Mouse (Mus musculus): ENCODE results near the gene Pcdh11x. TPM values are rescaled to one million over a fixed set of nuclear protein-coding genes. Genes with fewer than 3 reads are reported as not detected.
A peak's percentile ranks its signal among the peaks of the same experiment; 100 is the strongest.
"Not testable (repeated sequence)": the region's sequence is repeated elsewhere in the genome, so short reads cannot be mapped to it uniquely, and the experiment has no call there.

The Pcdh11x gene
- 7.9 and 11.0 TPM in 2 replicates for polyA plus RNA-seq (2015; fragmentation: Nextera tagmentation; extraction: Ambion mirVana)

DNA sequence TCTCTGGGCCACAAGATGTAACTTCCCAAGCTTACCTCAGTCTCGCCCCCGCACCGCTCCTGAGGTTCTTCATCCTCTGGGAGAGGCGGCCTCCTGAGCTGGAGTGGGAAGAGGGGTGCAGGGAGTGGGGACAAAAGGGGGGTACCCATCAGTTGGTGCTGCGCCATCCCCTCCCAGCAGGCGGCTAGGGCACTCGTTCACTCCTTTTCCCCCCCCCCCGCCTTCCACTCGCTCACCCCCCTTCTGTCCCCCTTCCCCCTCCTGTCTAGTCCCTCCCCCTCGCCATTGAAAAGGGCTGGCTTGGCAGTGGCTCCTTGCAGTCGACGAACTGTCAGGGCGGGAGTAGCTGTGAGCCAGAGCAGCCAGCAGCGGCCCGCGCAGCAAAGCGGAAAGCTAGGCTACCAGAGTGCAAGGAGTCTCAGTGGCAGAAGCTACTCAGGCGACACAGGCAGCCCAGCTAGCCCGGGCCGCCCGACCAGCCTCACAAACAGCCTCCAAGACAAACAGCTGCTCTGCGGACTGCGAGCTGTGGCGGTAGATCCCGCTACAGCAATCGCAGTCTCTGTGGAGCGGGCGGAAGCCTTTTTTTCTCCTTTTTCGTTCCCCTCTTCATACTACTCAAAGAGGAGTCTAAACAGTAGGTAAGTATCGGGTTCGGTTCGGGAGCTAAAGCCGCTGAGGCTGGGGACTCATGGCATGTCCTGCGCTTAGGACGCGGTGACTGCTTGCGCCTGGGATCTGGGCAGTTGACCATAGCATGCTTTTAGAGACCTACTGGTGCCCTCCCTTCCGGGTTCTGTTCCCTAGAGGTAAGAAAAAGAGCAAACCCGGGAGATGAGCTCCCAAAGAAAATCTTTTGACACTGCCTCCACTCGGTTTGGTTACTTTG lies at the start of gene Pcdh11x:
Pcdh11x (plus strand) TSS at position 249 of the 889 bp plus-strand sequence.
- Histone ChIP-seq H3K9me3 (no peaks in the 10 kb centered on the region), H3K9ac (peak within 1 kb of the TSS; percentile 20; the same call in 1 of the 2 replicates), H3K27me3 (no peaks in the 10 kb centered on the region), H3K4me3 (peak within 1 kb of the TSS; percentile 49), H3K27ac (peak within 1 kb of the TSS; percentile 71), H3K4me1 (no peaks in the 10 kb centered on the region), H3K36me3 (no peaks in the 10 kb centered on the region), H3K4me2 (peak within 1 kb of the TSS; percentile 67)
- peak; percentile 79 for ATAC-seq (ENCODE audit: insufficient number of reproducible peaks, low FRiP score, low TSS enrichment, low read depth)
- WGBS, result 12% methylated on average over 34 of the region's 40 CpGs

DNA sequence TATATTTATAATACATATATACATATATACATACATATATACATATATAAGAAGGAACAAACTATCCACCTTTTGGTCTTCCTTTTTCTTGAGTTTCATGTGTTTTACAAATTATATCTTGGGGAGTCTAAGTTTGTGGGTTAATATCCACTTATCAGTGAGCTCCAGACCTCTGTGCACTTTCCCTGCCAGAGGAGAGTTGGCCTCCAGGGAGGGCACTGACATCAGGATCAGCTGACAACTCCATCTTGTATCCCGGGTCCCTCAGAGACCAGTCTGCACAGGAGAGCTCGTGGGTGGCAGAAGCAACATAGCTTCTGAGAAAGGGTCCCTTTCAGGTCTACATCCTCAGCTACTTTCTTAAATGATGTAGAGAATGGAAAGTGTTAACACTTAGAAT lies 30.0 kb upstream of the Pcdh11x start:
- no peak for ATAC-seq (ENCODE audit: insufficient number of reproducible peaks, low FRiP score, low TSS enrichment, low read depth)
- Histone ChIP-seq H3K4me2 (no peak overlapping the region), H3K27me3 (no peaks in the 10 kb centered on the region), H3K9me3 (no peaks in the 10 kb centered on the region), H3K27ac (no peak overlapping the region), H3K9ac (no peak overlapping the region), H3K4me1 (no peaks in the 10 kb centered on the region), H3K4me3 (no peak overlapping the region), H3K36me3 (no peaks in the 10 kb centered on the region)
- WGBS, result 72% methylated on average over 2 of the region's 2 CpGs

DNA sequence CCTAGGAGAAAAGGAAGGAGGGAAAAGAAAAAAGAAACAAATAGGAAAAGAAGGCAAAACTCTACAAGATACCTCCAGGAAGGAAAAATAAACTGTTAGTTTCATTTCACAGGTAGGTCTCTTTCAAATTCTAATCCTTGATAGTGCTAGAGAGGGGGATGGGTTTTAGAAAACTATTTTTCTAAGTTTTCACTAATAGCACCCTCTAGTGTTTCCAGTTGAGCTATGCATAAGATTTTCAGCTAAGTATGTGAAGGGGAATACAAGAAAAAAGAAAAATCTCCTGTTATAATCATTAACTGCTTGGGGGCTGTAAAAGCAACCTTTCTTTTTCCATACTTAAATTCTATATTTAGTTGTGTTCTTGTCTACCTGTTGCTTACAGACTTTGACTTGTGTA lies 4.5 kb upstream of the Pcdh11x start:
- no peak overlapping the region for H3K4me2 ChIP-seq
- no peak overlapping the region for H3K27ac ChIP-seq
- ATAC-seq (ENCODE audit: insufficient number of reproducible peaks, low FRiP score, low TSS enrichment, low read depth), result no peak
- no peaks in the 10 kb centered on the region for H3K36me3 ChIP-seq
- H3K9me3 ChIP-seq, result no peaks in the 10 kb centered on the region
- H3K4me3 ChIP-seq, result no peak overlapping the region
- no peaks in the 10 kb centered on the region for H3K4me1 ChIP-seq
- H3K27me3 ChIP-seq, result no peaks in the 10 kb centered on the region
- no peak overlapping the region for H3K9ac ChIP-seq

- H3K9ac ChIP-seq, result no peak overlapping the region
- ATAC-seq (ENCODE audit: insufficient number of reproducible peaks, low FRiP score, low TSS enrichment, low read depth), result no peak
- WGBS, result 7% methylated on average over 1 of the region's 1 CpGs
- H3K27me3 ChIP-seq, result no peaks in the 10 kb centered on the region
- no peak overlapping the region for H3K27ac ChIP-seq
- no peak overlapping the region for H3K4me2 ChIP-seq
- no peak overlapping the region for H3K4me3 ChIP-seq
- no peaks in the 10 kb centered on the region for H3K9me3 ChIP-seq
- H3K4me1 ChIP-seq, result no peaks in the 10 kb centered on the region
- H3K36me3 ChIP-seq, result no peaks in the 10 kb centered on the region
These were observed 2.6 kb upstream of the Pcdh11x start for GRCm38 (mm10) chrX:120287502-120287901.

GRCm38 (mm10) chrX:120290900-120291280 lies 831 bp downstream of the Pcdh11x start:
- H3K9me3 ChIP-seq, result no peaks in the 10 kb centered on the region
- H3K27ac ChIP-seq, result no peak overlapping the region
- peak overlapping the region; percentile 49 for H3K4me3 ChIP-seq
- no peak overlapping the region; the same call in 1 of the 2 replicates for H3K9ac ChIP-seq
- peak overlapping the region; percentile 67 for H3K4me2 ChIP-seq
- no peaks in the 10 kb centered on the region for H3K36me3 ChIP-seq
- H3K27me3 ChIP-seq, result no peaks in the 10 kb centered on the region
- WGBS, result 14% methylated on average over 18 of the region's 18 CpGs
- H3K4me1 ChIP-seq, result no peaks in the 10 kb centered on the region
- ATAC-seq (ENCODE audit: insufficient number of reproducible peaks, low FRiP score, low TSS enrichment, low read depth), result no peak

DNA sequence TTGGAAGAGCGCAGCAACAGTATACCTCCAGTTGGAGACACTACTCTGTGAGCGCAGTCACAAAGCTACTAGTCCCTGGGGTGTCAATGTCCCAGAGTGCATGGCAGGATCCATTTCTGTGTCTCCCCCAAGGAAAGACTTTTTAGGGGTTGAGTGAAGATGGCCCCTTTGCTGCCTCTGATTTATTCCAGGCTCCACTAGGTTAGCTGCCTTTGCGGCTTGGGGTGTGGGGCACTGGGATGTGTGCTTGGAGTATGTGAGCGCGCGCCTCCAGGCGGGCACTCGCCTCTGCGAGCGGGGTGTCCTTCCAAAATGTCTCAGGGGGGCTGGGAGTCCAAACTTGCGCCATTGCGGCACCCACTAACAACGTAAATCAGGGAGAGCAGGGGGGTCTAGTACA lies 1.6 kb downstream of the Pcdh11x start:
- ATAC-seq (ENCODE audit: insufficient number of reproducible peaks, low FRiP score, low TSS enrichment, low read depth), result no peak
- no peaks in the 10 kb centered on the region for H3K27me3 ChIP-seq
- peak overlapping the region; percentile 49 for H3K4me3 ChIP-seq
- 20% methylated on average over 13 of the region's 13 CpGs for WGBS
- no peaks in the 10 kb centered on the region for H3K4me1 ChIP-seq
- no peaks in the 10 kb centered on the region for H3K9me3 ChIP-seq
- no peak overlapping the region for H3K9ac ChIP-seq
- H3K36me3 ChIP-seq, result no peaks in the 10 kb centered on the region
- H3K27ac ChIP-seq, result no peak overlapping the region
- peak overlapping the region; percentile 67 for H3K4me2 ChIP-seq

- Histone ChIP-seq H3K27ac (0 out of 2 replicates have a peak overlapping the region, but pooled peaks have one; percentile 47), H3K9ac (peak overlapping the region; percentile 20; the same call in 1 of the 2 replicates), H3K4me3 (peak overlapping the region; percentile 49), H3K4me1 (no peaks in the 10 kb centered on the region), H3K4me2 (peak overlapping the region; percentile 67), H3K27me3 (no peaks in the 10 kb centered on the region), H3K36me3 (no peaks in the 10 kb centered on the region), H3K9me3 (no peaks in the 10 kb centered on the region)
- WGBS, result 10% methylated on average over 38 of the region's 46 CpGs
- peak; percentile 55; the same call in 1 of the 2 replicates for ATAC-seq (ENCODE audit: insufficient number of reproducible peaks, low FRiP score, low TSS enrichment, low read depth)
These were observed 3.0 kb downstream of the Pcdh11x start for GRCm38 (mm10) chrX:120292832-120293750.

DNA sequence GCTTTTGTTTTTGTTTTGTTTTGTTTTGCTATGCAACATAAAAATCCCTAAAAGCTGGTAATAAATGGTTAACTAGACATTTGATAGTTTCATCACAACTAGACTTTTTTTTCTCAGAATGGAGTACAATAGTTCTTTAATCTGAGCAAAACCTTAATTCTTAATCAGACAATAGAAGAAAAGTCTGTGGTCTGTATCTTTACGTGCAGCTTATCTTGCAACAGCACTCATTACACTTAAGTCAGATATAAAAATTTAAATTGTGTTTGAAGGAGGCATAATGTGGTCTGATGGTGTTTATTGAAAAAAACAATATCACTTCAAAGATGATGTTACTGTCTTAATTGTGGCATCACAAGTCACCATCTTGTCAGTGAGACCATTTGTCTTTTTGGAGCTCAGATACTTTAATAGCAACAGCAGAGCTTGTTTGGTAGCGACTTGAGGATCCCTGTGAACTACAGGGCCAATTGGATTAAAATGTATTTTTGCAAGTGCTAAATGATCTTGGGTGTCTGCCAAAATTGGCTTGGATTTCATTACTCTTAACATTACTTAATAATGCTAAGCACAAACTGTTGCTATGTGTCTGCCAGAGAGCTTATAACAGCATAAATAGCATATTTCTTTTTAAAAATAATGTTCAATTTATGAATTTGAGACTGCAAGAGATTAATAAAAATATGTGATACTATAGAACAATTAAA lies 11.6 kb downstream of the Pcdh11x start:
- Histone ChIP-seq H3K9me3 (no peaks in the 10 kb centered on the region), H3K9ac (no peak overlapping the region)
- no peak for ATAC-seq (ENCODE audit: insufficient number of reproducible peaks, low FRiP score, low TSS enrichment, low read depth)

GRCm38 (mm10) chrX:120312995-120313394 lies 22.9 kb downstream of the Pcdh11x start, which contains the start of gene H2afb3:
Gene H2afb3, minus strand, starts transcription at chrX:120313095.
- WGBS, result 87% methylated on average over 9 of the region's 10 CpGs
- 0 out of 2 replicates have a peak, but pooled peaks have one; percentile 24 for ATAC-seq (ENCODE audit: insufficient number of reproducible peaks, low FRiP score, low TSS enrichment, low read depth)

More for the DNA sequence above, 11.6 kb downstream of the Pcdh11x start:
- H3K27ac ChIP-seq, result no peak overlapping the region
- no peak overlapping the region for H3K4me3 ChIP-seq
- no peaks in the 10 kb centered on the region for H3K27me3 ChIP-seq
- H3K4me2 ChIP-seq, result no peak overlapping the region
- H3K36me3 ChIP-seq, result no peaks in the 10 kb centered on the region
- no peaks in the 10 kb centered on the region for H3K4me1 ChIP-seq
- 65% methylated on average over 2 of the region's 2 CpGs for WGBS

GRCm38 (mm10) chrX:120466225-120466624 lies 176.2 kb downstream of the Pcdh11x start:
- no peaks in the 10 kb centered on the region for H3K36me3 ChIP-seq
- no peak overlapping the region for H3K9ac ChIP-seq
- no peak overlapping the region for H3K27ac ChIP-seq
- WGBS, result 57% methylated on average over 1 of the region's 1 CpGs
- H3K4me1 ChIP-seq, result no peaks in the 10 kb centered on the region
- H3K4me2 ChIP-seq, result no peak overlapping the region
- no peak for ATAC-seq (ENCODE audit: insufficient number of reproducible peaks, low FRiP score, low TSS enrichment, low read depth)
- H3K4me3 ChIP-seq, result no peak overlapping the region
- H3K9me3 ChIP-seq, result no peaks in the 10 kb centered on the region
- no peaks in the 10 kb centered on the region for H3K27me3 ChIP-seq

More at GRCm38 (mm10) chrX:120312995-120313394, 22.9 kb downstream of the Pcdh11x start, which contains the start of gene H2afb3:
- H3K9me3 ChIP-seq, H3K27me3 ChIP-seq, H3K4me1 ChIP-seq, H3K4me2 ChIP-seq, H3K27ac ChIP-seq, H3K36me3 ChIP-seq, H3K4me3 ChIP-seq, H3K9ac ChIP-seq: not testable (repeated sequence)

GRCm38 (mm10) chrX:120486428-120486827 lies 196.4 kb downstream of the Pcdh11x start:
- no peak for ATAC-seq (ENCODE audit: insufficient number of reproducible peaks, low FRiP score, low TSS enrichment, low read depth)
- Histone ChIP-seq H3K4me3 (no peak overlapping the region), H3K9me3 (no peaks in the 10 kb centered on the region), H3K27me3 (no peaks in the 10 kb centered on the region), H3K9ac (no peak overlapping the region), H3K36me3 (no peaks in the 10 kb centered on the region), H3K27ac (no peak overlapping the region), H3K4me2 (no peak overlapping the region), H3K4me1 (no peaks in the 10 kb centered on the region)

All from limb, embryonic 15.5 days (tissue).